Mouse (Mus musculus) E14TG2a.4 (cell line): ENCODE data around the gene Nat8f2.
"Not testable (repeated sequence)": the region's sequence is repeated elsewhere in the genome, so short reads cannot be mapped to it uniquely, and the experiment has no call there.

ENCODE experiments used
- CTCF ChIP-seq: conservative IDR thresholded peaks from 2 replicates; pipeline ENCODE4 v1.5.1; 2014; ENCODE audit warnings: low read length
- NANOG ChIP-seq: IDR thresholded peaks from 2 replicates; pipeline ENCODE4 v1.6.1; 2014; ENCODE audit warnings: borderline replicate concordance, low read length, mixed read lengths

GRCm38 (mm10) chr6:85864900-85865639 is 3.9 kb downstream of the Nat8f2 start:
- TF ChIP-seq CTCF, NANOG: not testable (repeated sequence)
